17 mouse cellular contexts compared by ENCODE assay signal in the genomic region with DNA sequence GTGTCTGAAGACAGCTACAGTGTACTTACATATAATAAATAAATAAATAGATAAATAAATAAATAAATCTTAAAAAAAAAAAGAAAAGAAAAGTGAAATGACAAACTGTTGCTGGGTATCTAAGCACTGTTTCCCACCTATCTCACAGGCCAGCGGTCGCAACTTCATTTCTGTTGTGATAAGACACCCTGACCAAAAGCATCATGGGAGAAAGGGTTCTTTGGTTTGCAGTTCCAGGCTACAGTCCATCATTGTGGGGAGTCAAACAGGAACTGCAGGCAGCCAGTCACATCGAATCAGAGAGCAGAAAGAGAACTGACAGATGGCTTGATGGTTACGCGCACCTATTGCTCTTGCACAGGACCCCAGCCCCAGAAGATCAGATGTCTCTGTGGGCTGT. TPM values are rescaled to one million over a fixed set of nuclear protein-coding genes. Genes with fewer than 3 reads are reported as not detected.
"Had no signal": no experiment of that assay in that cellular context is flagged by ENCODE, and none has a peak within 500 bp of the region (broad histone marks: within the 10 kb centered on the region; RNA-seq: fewer than 3 reads in every experiment).

No protein-coding gene starts in this region.

- H3K9ac ChIP-seq: neural tube, embryonic 13.5 days; neural tube, embryonic 15.5 days; stomach, embryonic 15.5 days had no signal

- H3K27ac ChIP-seq: neural tube, embryonic 13.5 days; neural tube, embryonic 15.5 days; stomach, embryonic 15.5 days; stomach, postnatal 0 days had no signal

- H3K36me3 ChIP-seq: neural tube, embryonic 13.5 days; neural tube, embryonic 15.5 days; stomach, embryonic 15.5 days had no signal

- H3K4me3 ChIP-seq: neural tube, embryonic 13.5 days; neural tube, embryonic 15.5 days; stomach, embryonic 15.5 days had no signal

- H3K9me3 ChIP-seq: stomach, embryonic 15.5 days had no signal

- DNase-seq: retina, postnatal 1 day; right cerebral cortex, adult 18-20 months; right cerebral cortex, postnatal 14 days; right cerebral cortex, postnatal 25 days; right cerebral cortex, postnatal 4 days; spleen, adult 18-20 months; thymus, adult 18-20 months; thymus, adult 2 months; thymus, postnatal 14 days; thymus, postnatal 25 days; thymus, postnatal 36 days; thymus, postnatal 4 days had no signal

RNA-seq across cellular contexts. Expression of a gene that starts 3.9 kb away (rescaled TPM):
- total RNA-seq: neutrophil, adult 5-6 weeks had no signal
